Mouse (Mus musculus) frontal cortex, adult (tissue): Measurements from ENCODE around the gene Cobll1.
A peak's percentile ranks its signal among the peaks of the same experiment; 100 is the strongest.

Experiments used
- ATAC-seq: cut with Nextera tagmentation; 2 replicates; pipeline ENCODE4 v1.9.2; 2017; ENCODE audit warnings: mild to moderate bottlenecking, moderate library complexity, mixed read lengths; ENCODE audit not compliant: low TSS enrichment

Gene Cobll1

DNA sequence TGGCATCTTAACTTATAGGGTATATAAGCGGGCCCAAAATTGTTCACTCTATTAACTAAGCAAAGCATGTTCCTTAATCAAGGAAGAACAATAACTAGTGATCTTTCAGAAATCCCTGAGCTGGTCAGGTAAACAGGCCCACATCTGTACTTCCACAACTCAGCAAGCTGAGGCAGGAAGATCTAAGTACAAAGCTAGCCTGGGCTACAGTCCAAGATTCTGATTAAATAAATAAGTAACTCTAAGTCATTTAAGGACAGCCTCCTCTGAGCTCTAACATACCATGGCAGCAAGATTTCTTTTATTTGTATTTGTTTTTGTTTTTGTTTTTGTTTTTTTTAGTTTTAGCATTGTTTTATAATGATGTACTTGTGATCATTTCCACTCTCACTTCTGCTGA, 42.2 kb downstream of the Cobll1 start:
- no peak for ATAC-seq

DNA sequence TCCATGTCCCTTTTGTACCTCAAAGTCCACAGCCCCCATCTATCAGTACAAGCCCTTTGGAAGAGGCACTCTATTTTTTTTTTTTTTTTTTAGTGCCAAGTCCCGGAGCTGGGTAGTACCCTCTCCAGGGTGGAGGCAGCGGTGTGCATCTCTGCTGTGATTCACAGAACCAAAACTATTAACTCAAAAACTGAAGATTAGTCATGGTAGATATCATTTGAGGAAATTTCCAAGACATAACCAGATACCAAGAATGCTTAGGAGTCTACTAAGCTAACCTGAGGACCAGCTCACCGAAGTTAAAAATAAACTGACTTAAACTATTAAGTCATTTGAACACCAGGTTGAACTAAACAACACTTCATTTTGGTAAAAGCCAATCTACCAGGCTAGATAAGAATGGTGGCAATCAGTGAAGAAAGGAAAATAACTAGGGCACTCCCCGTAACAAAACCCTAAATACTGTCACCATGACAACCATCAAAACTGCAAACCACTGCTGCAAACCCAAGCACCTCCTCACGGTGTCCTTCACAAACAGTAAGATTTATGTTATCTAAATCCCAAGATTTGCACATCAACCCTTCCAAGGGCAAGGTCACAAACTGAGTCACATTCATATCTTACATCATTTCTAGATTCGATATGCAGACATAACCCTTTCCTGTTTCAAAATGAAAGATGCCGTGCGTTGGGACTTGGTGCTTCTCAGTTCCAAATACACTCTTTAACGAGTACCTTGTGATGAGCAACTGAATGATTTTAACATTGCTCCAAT, 43.8 kb downstream of the Cobll1 start:
- ATAC-seq, result no peak

DNA sequence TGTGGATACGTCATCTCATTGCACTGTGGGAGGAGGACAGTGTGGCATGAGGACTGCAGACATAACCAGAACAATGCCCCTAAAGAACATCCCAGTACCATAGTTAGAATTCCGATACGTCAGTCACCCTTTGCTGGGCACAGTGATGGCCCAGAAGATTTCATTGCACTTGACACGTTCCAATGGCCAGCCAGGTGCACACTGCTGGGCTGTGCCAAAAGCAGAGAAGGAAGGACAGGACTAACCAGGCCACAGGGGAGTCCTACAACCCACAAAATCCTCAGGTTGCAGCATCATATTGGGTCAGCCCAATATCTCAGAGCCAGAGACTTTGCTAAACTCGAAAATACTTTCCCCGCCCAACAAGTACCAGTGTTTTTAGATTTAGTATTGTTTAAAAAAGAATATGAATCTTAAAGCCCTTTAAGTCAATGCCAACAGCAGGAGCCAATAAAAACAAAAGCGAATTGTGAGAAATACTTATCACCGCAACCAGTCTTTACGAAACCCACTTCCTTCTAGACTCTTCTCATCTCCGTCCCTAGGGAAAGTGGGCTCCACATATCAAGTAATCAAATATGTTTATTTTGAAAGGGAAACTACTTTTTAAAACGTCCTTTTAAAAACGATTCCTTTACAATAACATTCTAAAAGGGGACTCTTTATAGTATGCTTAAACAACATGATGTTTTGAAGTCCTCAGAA, 46.0 kb downstream of the Cobll1 start:
- no peak for ATAC-seq

DNA sequence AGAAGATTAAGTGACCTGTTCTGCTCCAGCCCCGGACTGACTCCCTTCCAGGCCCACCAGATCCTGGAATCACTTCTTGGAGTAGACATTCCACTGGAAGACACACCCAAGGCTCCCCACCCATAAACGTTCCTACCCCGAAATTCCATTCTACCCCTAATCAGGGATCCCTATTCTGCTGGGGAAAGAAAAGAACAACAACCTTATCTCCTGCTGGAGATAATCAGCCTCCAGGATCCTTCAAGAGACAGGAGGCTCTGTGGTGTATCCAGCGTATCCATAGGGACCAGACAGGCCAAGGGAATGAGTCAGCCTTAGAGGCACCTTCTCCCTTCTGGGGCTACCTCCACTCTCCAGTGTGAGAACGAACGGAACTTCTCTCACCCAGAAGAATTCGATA, 47.8 kb downstream of the Cobll1 start:
- no peak for ATAC-seq

DNA sequence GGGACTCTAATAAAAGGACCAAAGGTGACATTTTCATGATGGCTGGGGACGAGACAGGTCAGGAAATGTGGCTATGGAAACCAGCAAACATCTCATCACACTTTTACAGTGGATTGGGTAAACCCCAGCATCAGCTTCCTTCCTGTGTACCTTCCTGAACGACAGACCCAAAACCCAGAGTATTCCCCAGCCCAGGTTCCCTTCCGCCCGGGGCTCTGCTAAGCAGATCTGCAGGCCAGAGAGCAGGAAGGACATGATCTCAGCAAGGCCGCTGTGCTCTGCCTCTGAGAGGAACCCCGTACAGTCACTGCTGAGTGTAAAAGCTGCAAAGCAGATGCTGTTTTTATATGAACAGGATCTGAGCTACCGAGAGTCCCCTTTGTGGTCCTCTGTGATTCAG, 49.9 kb downstream of the Cobll1 start:
- no peak for ATAC-seq

DNA sequence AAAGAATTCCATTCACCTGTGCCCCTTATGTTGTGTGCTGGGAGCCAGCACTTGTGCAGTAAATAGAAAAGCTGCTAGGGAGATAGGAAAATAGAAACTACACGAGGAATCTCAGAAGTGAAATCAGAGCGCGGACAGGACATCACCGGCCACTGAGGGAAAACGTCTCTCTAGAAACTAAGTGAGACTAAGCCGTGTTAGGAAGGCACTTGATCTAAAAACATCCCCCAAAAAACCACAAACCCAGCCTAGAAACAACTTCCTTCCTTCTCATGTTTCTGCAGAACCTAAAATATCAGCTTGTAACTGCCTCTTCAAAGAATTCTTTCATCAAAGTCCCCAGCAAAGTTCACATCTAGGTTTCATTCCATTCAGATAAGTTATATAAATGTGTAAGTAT, 50.6 kb downstream of the Cobll1 start:
- no peak for ATAC-seq

DNA sequence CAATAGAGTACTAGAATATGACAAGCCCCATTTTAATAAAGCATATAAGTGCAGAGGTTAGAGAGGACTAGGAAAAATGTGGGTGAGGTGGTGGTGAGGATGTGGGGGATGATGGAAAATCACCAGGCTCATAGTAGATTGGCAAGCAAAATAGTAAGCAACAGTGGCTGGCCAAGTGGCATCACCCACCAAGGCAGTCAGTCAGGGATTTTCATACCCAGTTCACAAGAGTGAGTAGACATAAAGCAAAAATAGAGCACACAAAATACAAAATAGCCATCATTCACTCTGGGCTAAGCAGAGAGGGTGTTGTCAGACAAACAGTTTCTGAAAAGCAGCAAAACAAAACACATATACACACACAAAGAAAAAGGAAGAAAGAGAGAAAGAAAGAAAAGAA, 51.6 kb downstream of the Cobll1 start:
- ATAC-seq, result no peak

DNA sequence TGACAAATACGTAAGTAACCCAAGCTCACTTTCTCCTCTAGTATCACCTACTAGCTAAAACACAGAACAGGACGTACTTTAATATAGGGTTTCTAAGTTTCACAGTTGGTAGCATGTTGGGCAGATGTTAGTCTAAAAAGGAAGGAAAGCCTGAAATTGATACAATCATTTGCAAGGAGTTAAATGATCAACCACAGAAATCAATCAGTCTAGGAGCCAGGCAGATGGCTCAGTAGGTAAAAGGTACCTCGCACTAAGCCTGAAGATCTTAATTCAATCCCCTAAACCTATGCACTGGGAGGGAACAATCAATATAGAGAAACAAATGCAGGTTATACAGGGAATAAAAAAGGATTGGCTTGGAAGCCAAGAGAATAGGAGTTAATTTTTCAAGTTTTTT, 52.0 kb downstream of the Cobll1 start:
- ATAC-seq, result no peak

DNA sequence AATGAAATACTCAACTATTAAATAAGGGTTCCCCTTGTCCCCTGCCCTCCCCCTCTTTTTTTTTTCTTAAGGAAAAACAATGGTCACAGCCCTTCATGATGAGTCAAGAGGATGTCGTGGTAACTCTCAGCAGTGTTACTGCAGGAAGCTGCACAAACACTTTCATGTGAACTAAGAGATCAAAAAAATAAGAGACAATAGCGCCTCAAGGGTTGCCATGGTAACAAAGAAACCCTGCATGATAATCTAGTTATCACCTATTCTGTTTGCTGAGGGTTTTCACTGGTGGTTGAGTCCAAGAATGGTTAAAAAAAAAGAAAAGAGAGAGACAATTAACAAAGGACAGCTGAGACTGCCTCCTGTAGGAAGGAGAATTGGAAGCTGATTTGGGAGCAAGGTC, 56.5 kb downstream of the Cobll1 start:
- ATAC-seq, result peak; percentile 41; the same call in 1 of the 2 replicates

DNA sequence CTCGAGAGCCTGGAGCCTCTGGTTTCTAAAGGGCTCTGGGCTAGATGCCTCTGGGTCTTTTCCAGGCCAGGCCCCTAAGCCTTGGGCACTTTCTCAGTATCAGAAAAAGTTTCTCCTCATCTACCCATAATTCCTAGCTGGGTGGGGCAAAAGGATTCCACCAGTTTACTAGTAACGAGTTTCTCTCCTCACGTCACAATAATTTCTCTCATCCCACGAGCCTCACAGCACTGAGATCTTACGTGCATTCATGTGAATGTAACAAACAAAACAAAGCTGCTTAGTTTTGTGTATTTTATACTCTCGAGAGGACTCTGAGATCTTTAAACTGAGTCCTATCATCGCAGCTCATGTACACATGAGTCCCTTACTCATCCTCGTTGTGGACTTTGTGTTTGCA, 57.5 kb downstream of the Cobll1 start:
- no peak for ATAC-seq

DNA sequence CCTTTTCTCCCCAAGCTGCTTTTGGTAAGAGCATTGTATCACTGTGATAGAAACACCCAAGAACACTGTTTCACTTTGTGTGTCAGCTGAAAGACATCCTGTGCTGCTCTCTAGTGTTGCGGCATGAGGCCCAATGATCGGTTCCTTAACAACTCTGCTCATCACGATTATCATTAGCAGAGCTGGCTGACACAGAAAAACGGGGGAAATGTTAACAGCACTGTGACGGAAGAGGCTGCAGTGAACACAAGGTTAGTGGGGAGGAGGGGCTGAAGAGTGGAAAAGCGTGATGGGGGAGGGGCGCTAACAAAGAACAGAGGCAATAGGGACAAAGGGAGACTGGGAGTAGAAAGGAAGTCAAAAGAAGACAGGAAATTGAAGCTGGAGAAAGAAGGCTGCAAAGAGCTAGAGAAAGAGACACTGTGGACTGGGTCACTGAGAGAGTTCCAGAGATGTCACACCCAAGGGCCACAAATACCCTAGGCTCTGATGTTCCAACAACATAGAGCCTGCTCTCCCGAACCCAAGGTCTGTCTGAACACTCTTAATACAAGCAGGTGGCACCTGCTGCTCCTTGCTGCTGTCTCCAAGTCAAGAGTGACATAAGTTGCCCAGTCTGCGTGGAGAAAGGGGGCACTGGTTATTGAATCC, 58.0 kb downstream of the Cobll1 start:
- 0 out of 2 replicates have a peak, but pooled peaks have one; percentile 55 for ATAC-seq

DNA sequence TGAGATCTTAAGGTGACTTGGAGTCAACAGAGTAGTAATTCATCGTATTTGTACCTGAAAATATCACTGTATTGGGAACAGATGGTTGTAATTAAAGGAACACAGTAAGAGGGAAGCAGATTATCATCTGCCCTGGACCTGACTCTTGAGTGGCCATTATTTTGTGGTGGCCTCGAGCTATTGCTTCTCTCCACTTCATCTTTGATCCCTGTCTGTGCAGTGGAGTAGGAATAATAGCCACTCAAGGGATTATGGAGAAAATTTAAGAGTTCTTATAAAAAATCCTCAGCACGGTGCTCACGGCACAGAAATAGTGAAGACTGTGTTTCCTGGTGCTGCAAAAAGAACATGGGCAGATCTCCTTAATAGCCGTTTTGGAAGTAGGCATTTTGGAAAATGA, 63.6 kb downstream of the Cobll1 start:
- ATAC-seq, result no peak

DNA sequence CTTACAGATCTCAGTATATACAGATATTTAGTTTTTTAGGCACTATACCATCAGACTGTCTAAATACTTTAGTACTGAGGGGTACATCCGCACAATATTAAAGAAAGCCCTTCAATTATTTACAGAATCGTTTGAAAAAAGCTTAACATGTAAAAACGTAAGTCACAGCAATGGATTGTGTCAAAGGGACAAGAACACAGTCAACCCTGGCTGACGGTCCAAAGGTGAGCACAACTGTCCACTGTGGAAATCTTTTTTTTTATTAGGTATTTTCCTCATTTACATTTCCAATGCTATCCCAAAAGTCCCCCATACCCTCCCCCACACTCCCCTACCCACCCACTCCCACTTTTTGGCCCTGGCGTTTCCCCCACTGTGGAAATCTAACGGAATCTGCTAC, 67.1 kb downstream of the Cobll1 start:
- ATAC-seq, result no peak

DNA sequence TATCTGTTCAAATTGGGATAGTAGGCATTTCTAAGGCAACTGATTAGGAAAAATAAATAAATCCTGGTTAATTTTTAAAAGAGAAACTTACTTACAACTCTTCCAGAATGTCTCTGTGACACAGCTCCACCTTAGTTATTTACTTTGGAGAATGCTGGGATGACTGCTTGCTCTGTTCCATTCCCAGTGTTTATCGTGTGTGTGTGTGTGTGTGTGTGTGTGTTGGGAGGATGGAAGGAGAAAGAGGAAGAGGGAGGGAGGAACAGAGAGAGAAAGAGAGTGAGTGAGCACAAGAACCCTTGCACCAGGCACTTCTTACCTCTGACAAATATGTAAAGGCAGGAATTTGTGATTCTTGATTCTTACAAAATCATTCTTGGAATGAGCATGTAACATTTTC, 67.7 kb downstream of the Cobll1 start:
- no peak for ATAC-seq

DNA sequence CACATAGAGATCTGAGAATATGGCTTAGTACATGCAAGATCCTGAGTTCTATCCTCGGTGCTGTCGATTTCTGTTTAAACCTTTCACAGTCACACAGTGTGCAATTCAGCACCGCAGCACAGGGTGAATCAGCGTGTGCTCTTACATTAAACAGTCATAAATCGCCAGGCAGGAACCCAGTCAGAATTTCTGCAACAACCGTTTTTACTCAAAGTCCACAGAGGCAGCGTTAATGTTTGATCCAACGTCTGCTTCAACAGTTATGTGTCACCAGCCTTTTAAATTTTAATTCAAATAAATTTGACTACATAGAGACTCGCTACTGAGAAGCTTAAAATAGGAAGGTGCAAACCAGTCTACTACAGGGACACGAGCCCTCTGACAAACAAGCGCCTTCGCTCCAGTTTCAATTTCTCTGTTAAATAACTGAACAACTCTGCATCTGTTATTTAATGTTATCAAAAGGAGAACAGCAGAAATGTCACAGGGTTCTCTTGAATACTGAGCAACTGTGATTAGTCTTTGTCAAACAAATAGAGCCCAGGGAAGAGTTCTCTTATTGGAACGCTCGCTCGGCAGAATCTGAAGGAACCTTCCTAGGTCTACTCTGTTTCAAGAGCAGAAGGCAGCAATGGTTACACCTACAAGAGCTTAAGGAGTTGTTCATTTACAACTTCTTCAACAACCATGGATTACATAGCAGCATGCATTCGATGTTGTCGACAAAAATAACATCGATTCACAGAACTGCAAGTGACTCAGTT, 68.3 kb downstream of the Cobll1 start:
- peak; percentile 73 for ATAC-seq

DNA sequence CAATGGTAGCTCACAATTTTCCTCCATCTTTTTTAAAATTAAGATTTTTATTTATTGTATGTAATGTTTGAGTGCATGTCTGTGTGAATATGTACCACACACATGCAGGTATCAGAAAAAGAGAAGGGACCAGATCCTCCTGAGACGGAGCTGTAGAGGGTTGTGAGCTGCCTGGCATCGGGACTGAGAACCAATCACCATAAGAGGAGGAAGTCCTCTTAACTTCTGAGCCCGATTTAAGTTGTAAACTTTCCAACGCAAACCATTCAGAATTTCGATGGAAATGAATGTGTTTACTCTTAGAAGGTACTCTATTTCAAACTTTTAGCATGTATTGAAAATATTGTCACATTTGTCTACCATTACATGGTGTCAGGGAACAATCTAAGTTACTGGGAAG, 68.9 kb downstream of the Cobll1 start:
- no peak for ATAC-seq

DNA sequence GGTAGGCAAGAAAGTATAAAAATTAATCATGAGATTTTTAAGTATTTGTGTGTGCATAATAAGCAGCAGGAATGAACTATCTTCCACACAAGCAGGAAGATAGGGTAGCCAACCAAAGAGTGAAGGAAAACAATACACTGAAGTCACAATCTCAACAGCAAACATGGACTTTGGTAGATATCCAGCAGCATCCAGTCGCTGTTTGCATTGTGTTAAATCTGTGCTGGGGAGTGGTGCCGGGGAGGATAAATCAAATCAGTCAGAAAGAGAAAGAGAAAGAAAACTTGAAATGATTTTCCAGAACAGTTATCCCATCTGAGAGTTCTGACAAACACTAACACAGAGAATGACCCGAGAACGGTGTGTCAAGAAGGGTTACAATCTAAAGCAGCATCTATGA, 75.2 kb downstream of the Cobll1 start:
- ATAC-seq, result no peak

DNA sequence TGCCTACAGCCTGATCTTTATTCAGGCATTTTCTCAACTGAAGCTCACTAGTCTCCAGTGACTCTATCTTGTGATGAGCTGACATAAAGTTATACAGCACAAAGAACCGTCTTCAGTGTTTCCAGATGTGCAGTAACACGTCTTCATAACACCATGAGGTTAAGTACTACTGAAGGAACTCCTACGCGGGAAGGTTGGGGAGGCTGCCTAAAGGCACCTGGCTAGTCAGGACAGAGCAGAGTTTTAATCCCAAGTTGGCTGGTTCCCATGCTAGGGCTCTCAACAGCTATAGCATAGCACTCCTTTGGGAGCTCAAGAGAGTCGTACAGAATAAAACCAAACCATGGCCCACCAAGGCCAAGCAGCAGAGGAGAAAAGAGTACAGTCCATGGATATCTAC, 76.6 kb downstream of the Cobll1 start:
- no peak for ATAC-seq

DNA sequence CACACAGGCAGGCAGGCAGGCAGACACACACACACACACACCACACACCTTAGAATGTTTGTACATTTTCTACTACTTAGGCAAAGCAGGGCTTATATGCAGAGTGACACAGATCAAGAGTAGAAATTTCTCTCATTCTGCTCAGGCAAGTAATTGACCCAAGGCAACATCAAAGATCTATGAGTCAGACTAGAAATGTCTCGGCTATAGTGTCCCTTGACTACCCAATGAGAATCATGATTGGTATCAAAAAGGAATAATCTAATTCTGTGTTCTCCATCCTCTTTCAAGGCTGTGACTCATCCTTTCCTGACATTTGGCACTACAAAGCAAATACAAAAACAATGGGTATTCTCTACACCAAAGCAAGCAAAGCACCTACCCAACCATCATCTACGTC, 77.5 kb downstream of the Cobll1 start:
- ATAC-seq, result no peak

DNA sequence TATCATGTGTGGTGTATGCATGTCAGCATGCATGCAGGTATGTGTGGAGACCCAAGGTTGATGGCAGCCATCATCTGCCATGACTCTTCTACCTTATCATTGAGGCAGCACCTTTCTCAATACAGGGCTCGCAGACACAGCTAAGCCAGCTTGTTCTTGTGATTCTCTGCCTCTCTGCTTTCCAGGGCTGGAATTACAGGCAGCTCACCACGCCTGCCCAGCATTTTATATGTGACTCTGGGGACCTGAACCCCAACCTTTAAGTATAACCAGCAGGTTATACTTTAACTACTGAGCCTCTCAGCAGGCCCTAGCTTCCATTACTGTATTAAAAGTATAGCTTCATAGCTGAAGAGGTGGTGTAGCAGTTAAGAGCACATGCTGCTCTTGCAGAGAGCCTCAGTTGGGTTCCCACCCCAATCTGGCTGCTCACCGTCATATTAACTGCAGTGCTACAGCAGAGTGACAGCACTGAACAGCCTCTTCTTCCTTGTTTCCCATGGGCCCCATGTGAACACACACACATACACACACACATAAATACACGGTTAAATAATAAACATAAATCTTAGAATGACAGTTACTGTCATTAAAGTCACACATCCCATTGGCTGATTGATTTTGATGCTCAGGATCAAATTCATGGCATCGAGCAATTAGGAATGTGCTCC, 81.1 kb downstream of the Cobll1 start:
- no peak for ATAC-seq

DNA sequence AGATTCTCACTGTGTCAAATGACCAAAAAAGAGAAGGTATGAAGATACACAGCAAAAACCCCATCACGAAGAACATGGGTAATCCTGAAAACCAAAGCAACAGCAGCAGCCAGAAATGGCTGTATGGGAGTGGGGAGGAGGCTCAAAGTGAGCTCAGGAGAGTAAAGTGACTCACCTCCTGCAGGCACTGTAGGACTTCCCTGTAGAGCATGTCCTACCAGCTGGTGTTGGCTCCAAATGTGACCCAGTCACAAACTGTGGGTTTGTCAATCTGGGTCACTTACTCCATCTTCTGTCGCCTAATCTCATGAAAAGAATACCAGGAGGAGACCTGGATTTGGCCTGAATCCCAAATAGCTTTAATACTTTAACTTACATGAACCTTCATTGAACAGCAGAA, 81.9 kb downstream of the Cobll1 start:
- no peak for ATAC-seq

DNA sequence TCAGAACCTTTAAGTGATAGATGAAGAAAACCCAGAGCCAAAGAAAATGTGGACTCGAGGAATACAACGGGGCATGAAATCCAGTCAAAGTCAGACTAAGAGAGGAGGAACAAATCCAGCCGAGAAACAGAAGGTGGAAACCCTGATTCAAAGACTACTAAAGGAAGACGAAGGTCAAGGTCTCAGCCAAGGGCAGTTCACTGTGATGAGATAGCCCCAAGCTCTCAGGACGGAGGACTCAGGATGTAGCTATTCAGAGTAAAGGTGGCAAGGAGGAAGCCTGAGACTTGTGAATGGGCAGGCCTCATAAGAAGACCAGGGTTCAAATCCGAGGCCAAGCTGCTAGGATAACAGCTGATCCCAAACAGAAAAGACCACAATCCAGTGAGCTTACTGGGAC, 90.3 kb downstream of the Cobll1 start:
- ATAC-seq, result no peak
